Mouse (Mus musculus): Measurements from ENCODE around the gene Aqp12. TPM values are rescaled to one million over a fixed set of nuclear protein-coding genes. Genes with fewer than 3 reads are reported as not detected.

Gene Aqp12
- total and polyA plus RNA-seq, 2 experiments from 2014 or later = not detected

DNA sequence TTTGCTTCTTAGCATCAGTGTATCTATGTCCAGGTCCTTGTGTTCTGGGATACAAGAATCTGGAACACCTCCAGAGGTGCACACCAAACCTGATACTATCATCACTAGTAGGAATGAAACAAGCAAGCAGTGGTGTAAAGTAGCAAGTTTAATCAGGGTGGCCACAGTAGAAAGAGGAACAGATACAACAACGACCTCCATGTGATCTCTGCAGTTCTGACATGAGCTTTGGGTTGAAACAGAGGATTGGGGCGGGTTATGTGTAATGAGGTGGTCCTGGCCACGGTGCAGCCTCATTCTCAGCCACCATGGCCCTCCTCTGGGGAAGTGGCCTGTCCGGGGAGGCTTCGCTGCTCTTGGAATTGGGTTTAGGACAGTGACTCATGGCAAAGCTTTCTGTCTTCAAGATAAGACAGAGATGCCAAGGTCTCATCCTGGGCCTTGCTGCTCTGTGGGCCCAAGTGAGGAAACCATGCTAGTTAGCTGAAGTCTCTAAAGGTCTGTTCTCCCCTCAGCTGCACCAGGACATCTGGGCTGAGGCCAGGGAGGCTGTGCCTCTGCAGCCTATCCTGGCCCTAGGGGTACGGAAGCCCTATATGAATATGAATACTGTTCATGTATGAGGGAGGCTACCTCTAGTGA lies 13.8 kb upstream of the Aqp12 start:
- no peak overlapping the region for H3K9ac ChIP-seq
- DNase-seq = no peak
- TF ChIP-seq CTCF (IDR thresholded peaks at IDR 0.05; ENCODE audit: low read depth) = no peak
- H3K4me2 ChIP-seq (ENCODE audit: low read depth) = no peak overlapping the region
- H3K27me3 ChIP-seq (ENCODE audit: insufficient read depth, low read length) = no peaks in the 10 kb centered on the region
- no peaks in the 10 kb centered on the region for H3K36me3 ChIP-seq (ENCODE audit: insufficient read depth)
- H3K9me3 ChIP-seq (ENCODE audit: low read length) = no peaks in the 10 kb centered on the region
- 79% methylated on average over 6 of the region's 6 CpGs for WGBS
- no peak for ATAC-seq
- no peak overlapping the region for H3K27ac ChIP-seq (ENCODE audit: low read depth, low read length)
- no peaks in the 10 kb centered on the region for H3K4me1 ChIP-seq (ENCODE audit: insufficient read depth)
- H3K4me3 ChIP-seq (ENCODE audit: low read depth, low read length) = no peak overlapping the region

DNA sequence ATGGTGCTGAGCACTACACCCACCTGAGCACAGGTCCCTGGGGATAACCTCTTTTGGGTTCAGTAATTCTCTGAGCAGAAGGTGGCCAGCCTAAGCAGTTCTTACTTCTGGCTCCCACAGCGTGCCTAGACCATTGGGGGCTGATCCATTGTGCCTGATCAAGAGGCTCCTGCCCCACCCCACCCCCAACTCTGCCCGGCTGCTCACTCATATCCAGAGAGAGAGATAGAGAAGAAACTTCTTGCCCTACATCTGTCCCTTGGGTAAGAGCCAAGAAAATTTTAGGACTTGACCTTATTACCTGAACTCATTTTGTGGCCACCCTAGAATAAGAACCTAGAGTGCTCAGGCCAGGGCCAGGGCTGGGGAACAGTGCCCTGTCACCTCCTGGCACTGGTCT lies 13.3 kb upstream of the Aqp12 start:
- Histone ChIP-seq H3K27me3 (ENCODE audit: insufficient read depth, low read length) (no peaks in the 10 kb centered on the region), H3K27ac (ENCODE audit: low read depth, low read length) (no peak overlapping the region), H3K4me2 (ENCODE audit: low read depth) (no peak overlapping the region), H3K9me3 (ENCODE audit: low read length) (no peaks in the 10 kb centered on the region), H3K9ac (no peak overlapping the region), H3K4me3 (ENCODE audit: low read depth, low read length) (no peak overlapping the region), H3K36me3 (ENCODE audit: insufficient read depth) (no peaks in the 10 kb centered on the region), H3K4me1 (ENCODE audit: insufficient read depth) (no peaks in the 10 kb centered on the region)
- 72% methylated on average over 2 of the region's 2 CpGs for WGBS
- no peak for TF ChIP-seq CTCF (IDR thresholded peaks at IDR 0.05; ENCODE audit: low read depth)
- ATAC-seq (no peak), DNase-seq (no peak)

DNA sequence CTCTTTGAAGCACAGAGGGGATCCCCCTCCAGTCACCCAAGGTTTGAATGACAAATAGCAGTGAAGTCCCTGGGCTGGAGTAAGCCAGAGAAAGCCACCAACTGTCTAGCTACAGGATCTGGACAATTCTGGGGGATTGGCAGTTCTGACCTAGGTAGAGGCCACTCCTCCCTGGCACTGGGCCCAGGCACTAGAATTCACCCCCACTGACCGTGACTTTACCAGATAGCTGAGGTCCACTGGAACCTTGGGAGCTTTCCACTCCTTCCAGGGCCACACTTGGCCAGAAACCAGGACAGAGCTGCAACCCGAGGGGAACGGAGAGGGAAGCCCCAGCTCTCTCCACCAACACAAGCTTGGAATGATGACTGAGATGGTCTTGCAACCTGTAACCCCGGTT lies 3.1 kb downstream of the Aqp12 start:
- Histone ChIP-seq H3K4me1 (ENCODE audit: insufficient read depth) (no peaks in the 10 kb centered on the region), H3K9me3 (ENCODE audit: low read length) (no peaks in the 10 kb centered on the region), H3K27me3 (ENCODE audit: insufficient read depth, low read length) (no peaks in the 10 kb centered on the region), H3K4me2 (ENCODE audit: low read depth) (no peak overlapping the region), H3K36me3 (ENCODE audit: insufficient read depth) (no peaks in the 10 kb centered on the region), H3K27ac (ENCODE audit: low read depth, low read length) (no peak overlapping the region), H3K9ac (no peak overlapping the region), H3K4me3 (ENCODE audit: low read depth, low read length) (no peak overlapping the region)
- ATAC-seq (no peak), DNase-seq (no peak)
- no peak for TF ChIP-seq CTCF (IDR thresholded peaks at IDR 0.05; ENCODE audit: low read depth)
- WGBS = 62% methylated on average over 4 of the region's 4 CpGs

DNA sequence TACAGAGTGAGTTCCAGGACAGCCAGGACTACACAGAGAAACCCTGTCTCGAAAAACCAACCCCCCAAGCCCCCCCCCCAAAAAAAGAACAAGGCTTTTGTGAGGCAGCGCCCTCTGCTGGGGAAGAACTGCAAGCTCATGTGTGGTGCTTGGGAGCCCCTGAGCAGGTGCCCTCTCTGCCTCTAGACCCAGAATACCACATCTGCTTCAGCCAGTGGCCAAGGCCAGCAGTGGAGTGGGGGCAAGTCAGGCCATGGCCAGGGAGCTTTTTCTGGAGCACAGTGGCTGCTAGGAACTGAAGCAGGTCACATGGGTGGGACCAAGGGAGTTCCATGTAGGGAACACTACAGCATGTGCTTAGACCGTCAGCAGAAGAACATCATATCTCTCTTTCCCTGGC lies 4.6 kb downstream of the Aqp12 start:
- no peak overlapping the region for H3K4me3 ChIP-seq (ENCODE audit: low read depth, low read length)
- 0 out of 2 replicates have a peak, but pooled peaks cover 7% of the 10 kb centered on the region for H3K36me3 ChIP-seq (ENCODE audit: insufficient read depth)
- no peaks in the 10 kb centered on the region for H3K4me1 ChIP-seq (ENCODE audit: insufficient read depth)
- 0 out of 2 replicates have a peak, but pooled peaks have one; percentile 12 for ATAC-seq
- 27% methylated on average over 3 of the region's 3 CpGs for WGBS
- H3K9me3 ChIP-seq (ENCODE audit: low read length) = no peaks in the 10 kb centered on the region
- no peak overlapping the region for H3K27ac ChIP-seq (ENCODE audit: low read depth, low read length)
- peak; percentile 71 for TF ChIP-seq CTCF (IDR thresholded peaks at IDR 0.05; ENCODE audit: low read depth)
- DNase-seq = peak; percentile 50
- no peak overlapping the region for H3K4me2 ChIP-seq (ENCODE audit: low read depth)
- no peaks in the 10 kb centered on the region for H3K27me3 ChIP-seq (ENCODE audit: insufficient read depth, low read length)
- no peak overlapping the region for H3K9ac ChIP-seq

DNA sequence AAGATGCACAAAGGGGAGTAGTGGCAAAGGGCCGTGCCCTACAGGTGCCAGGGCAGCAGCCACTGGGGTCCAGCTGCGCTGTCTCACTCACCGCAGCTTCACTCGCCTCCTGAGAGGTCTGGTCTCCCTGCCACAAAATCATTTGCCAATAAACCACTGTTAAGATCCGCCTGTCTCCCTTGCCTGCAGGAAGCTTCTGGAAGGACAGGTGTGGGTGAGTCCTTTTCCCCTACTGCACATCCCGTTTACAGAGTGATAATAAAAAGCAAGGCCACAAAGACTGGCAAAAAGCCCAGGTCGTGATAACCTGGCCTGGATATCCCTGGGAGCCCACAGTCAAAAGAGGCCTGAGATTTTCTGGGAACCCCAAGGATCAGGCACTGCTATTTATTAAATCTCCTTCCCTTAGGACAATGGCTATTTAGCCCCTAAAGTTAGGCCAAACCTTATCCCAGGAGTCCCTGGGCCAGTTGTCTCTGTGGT lies 6.0 kb downstream of the Aqp12 start:
- WGBS = 72% methylated on average over 7 of the region's 7 CpGs

DNA sequence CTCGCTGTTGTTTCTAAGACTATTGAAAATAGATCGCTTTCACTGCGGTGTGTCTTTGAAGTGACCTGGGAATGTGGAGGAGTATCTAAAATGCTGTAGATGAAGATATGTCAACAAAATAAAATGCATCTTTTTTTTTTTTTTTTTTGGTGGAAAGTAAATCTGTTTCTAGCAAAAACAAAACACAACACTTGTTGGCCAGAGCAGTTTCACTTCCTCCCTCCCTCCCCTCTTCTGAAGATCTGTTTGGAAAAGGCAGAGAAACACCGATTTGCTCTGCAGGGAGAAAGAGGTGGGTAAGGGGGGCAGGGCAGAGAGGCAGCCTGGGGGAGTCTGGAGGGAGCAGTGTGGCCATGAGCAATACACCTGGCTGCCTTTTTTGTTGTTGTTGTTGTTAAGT lies 7.2 kb downstream of the Aqp12 start:
- Histone ChIP-seq H3K27ac (ENCODE audit: low read depth, low read length) (no peak overlapping the region), H3K4me1 (ENCODE audit: insufficient read depth) (no peaks in the 10 kb centered on the region), H3K4me2 (ENCODE audit: low read depth) (no peak overlapping the region), H3K4me3 (ENCODE audit: low read depth, low read length) (no peak overlapping the region), H3K36me3 (ENCODE audit: insufficient read depth) (peaks cover 28% of the 10 kb centered on the region), H3K9me3 (ENCODE audit: low read length) (no peaks in the 10 kb centered on the region), H3K27me3 (ENCODE audit: insufficient read depth, low read length) (no peaks in the 10 kb centered on the region), H3K9ac (no peak overlapping the region)
- 87% methylated on average over 4 of the region's 4 CpGs for WGBS
- no peak for ATAC-seq
- no peak for TF ChIP-seq CTCF (IDR thresholded peaks at IDR 0.05; ENCODE audit: low read depth)
- no peak for DNase-seq

More for the DNA sequence above, 6.0 kb downstream of the Aqp12 start:
- no peak overlapping the region for H3K9ac ChIP-seq
- no peaks in the 10 kb centered on the region for H3K4me1 ChIP-seq (ENCODE audit: insufficient read depth)
- TF ChIP-seq CTCF (IDR thresholded peaks at IDR 0.05; ENCODE audit: low read depth) = no peak
- H3K9me3 ChIP-seq (ENCODE audit: low read length) = no peaks in the 10 kb centered on the region
- H3K36me3 ChIP-seq (ENCODE audit: insufficient read depth) = peaks cover 17% of the 10 kb centered on the region
- no peak overlapping the region for H3K4me2 ChIP-seq (ENCODE audit: low read depth)
- no peaks in the 10 kb centered on the region for H3K27me3 ChIP-seq (ENCODE audit: insufficient read depth, low read length)
- H3K4me3 ChIP-seq (ENCODE audit: low read depth, low read length) = no peak overlapping the region
- DNase-seq = no peak
- no peak overlapping the region for H3K27ac ChIP-seq (ENCODE audit: low read depth, low read length)
- no peak for ATAC-seq

DNA sequence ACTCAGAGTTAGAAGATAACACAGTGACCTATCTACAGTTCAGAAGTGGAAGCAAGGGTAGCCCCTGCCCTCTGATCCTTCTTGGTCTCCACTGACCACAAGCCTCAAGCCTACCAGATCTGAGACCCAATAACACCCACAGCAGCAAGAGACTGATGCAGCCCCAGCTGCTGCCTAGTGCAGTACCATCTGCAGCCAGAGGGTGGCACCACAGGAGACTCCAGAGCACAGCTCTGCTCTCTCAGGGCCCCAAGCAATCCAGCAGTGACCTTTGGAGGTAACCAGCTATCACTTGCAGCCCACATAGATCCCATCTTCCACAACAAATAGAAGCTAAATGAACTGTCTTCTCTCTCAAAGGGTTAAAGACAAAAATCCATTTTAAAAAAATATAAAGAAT lies 8.3 kb downstream of the Aqp12 start:
- H3K27ac ChIP-seq (ENCODE audit: low read depth, low read length) = no peak overlapping the region
- ATAC-seq = peak; percentile 71
- no peak overlapping the region for H3K9ac ChIP-seq

More for the DNA sequence above, 8.3 kb downstream of the Aqp12 start:
- TF ChIP-seq CTCF (IDR thresholded peaks at IDR 0.05; ENCODE audit: low read depth) = peak; percentile 86
- peaks cover 39% of the 10 kb centered on the region for H3K36me3 ChIP-seq (ENCODE audit: insufficient read depth)
- H3K4me1 ChIP-seq (ENCODE audit: insufficient read depth) = no peaks in the 10 kb centered on the region
- H3K27me3 ChIP-seq (ENCODE audit: insufficient read depth, low read length) = no peaks in the 10 kb centered on the region
- no peaks in the 10 kb centered on the region for H3K9me3 ChIP-seq (ENCODE audit: low read length)
- peak; percentile 70 for DNase-seq
- H3K4me3 ChIP-seq (ENCODE audit: low read depth, low read length) = no peak overlapping the region
- H3K4me2 ChIP-seq (ENCODE audit: low read depth) = no peak overlapping the region

All from forebrain, postnatal 0 days (tissue).